Mouse (Mus musculus): ENCODE results near the gene Dctn2. TPM values are rescaled to one million over a fixed set of nuclear protein-coding genes. Genes with fewer than 3 reads are reported as not detected.

Gene Dctn2
- total RNA-seq, 1 experiment from 2014 or later = 104 TPM

DNA sequence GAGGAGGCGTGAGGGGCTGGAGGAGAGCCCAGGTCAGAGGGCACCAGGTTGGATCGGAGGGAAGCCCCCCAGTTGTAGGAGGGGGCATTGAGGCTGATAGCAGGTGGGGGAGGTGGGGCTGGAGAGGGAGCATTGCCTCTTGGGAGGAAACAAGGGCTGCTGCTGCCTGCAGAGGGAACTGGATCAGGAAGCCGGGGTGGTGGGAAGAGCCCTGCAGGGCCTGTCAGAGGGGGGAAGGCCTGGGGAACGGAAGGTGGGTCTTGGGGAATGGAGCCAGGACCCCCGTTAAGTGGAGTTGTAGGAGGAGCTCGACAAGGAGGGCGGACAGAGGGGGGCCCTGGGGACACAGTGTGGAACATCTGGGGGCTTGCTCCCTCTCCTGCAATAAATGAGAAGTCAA, 20.0 kb downstream of the Dctn2 start:
- no peak for ATAC-seq (replicated peaks; ENCODE audit: insufficient number of reproducible peaks, low FRiP score, low TSS enrichment, poor library complexity, severe bottlenecking)

DNA sequence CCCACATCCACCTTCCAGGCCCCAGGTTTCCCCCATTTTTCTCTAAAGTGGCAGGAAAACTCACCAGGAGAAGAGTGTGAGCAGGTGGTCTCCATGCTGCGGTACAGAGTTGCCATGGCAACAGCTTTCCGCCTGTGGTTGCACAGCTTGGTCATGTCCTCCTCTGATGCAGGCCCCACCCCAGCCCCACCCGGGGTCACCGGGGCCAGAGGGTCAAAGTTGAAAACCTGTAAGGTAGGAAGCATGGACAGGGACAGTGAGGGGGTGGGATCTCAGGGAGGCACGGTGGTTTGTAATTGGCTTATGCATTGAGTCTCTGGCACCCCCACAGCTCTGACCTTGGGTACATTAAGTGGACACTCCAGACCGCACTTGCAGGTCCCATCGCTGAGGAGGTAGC, 20.6 kb downstream of the Dctn2 start:
- ATAC-seq (replicated peaks; ENCODE audit: insufficient number of reproducible peaks, low FRiP score, low TSS enrichment, poor library complexity, severe bottlenecking) = no peak

- no peak for ATAC-seq (replicated peaks; ENCODE audit: insufficient number of reproducible peaks, low FRiP score, low TSS enrichment, poor library complexity, severe bottlenecking)
Measured at GRCm38 (mm10) chr10:127287271-127287935, 21.2 kb downstream of the Dctn2 start.

DNA sequence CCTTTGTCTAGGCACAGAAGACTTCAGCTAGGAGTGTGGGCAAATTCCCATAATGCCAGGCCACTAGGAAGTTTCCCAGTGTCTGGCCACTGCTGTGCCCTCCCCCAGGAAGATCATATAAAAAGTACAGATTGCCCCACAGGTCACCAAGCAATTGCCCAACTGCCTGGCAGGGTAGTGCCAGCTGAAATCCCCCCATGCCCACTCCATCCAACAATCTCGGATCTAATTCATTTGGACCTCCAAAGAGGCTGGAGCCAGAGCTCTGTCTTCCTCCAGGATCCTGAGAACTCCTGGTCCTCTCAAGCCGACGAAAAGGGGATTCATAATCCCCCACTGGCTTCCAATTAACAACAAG, 21.7 kb downstream of the Dctn2 start:
- no peak for ATAC-seq (replicated peaks; ENCODE audit: insufficient number of reproducible peaks, low FRiP score, low TSS enrichment, poor library complexity, severe bottlenecking)

GRCm38 (mm10) chr10:127288328-127288799, 22.2 kb downstream of the Dctn2 start:
- ATAC-seq (replicated peaks; ENCODE audit: insufficient number of reproducible peaks, low FRiP score, low TSS enrichment, poor library complexity, severe bottlenecking) = no peak

GRCm38 (mm10) chr10:127288800-127289572, 22.8 kb downstream of the Dctn2 start, which contains the start of gene Mbd6:
Gene Mbd6, minus strand, starts transcription at chr10:127289018.
- ATAC-seq (replicated peaks; ENCODE audit: insufficient number of reproducible peaks, low FRiP score, low TSS enrichment, poor library complexity, severe bottlenecking) = peak; percentile 51

DNA sequence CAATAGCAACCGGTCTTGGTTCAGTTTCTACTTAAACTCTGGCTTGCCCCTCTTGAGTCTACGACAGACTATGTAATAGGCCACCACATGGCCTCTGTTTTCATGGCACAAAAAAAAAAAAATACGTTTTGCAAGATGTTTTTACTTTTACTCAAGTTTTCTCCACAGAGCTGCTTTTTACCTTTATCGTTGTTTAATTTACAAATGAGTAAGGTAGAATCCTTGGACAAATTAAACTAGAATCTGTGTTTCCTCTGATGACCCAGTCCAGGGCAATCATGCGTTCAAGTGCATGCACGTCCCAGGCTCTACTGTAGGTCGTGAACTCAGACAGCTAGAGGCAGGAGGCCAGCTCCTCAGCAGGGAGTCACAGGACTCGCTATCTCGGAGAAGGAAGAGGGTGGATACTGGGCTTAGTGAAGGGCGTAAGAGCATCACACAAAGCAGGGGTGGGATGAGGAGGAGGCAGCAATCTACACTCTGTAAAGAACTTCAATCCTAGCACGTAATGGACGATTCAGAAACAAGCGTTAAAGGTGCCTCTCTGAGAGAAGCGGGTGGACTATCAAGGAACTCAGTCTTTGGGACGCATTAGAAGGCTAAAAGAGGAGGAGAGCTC, 23.5 kb downstream of the Dctn2 start:
- peak; percentile 6; the same call in 1 of the 2 replicates for ATAC-seq (replicated peaks; ENCODE audit: insufficient number of reproducible peaks, low FRiP score, low TSS enrichment, poor library complexity, severe bottlenecking)

DNA sequence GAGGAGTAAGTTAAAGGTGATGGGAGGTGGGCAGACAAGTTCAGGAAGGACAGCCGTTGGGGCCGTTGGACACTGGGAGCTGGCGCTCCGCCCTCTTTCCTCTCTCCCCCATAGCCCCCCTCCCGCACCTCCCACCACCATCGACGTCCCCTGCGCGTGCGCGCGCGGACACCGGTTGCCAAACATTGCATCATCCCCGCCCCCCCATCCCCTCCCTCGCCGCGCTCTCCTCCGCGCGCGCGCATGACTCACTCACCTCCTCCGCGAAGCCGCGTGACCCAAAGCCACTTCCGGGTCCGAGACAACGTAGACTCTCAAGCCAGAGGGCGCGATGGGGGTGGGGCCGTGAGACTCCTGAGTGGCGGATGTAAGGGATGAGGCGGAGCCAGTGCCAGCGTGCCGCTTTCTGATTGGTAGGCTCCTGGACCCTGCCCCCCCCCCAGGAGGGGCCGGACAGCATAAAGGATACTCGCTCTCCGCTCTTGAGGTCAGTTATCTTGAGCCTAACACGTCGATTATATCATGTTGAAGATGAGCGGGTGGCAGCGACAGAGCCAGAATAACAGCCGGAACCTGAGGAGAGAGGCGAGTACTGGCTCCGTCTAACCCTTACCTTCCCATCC, 24.2 kb downstream of the Dctn2 start:
- peak; percentile 79 for ATAC-seq (replicated peaks; ENCODE audit: insufficient number of reproducible peaks, low FRiP score, low TSS enrichment, poor library complexity, severe bottlenecking)

DNA sequence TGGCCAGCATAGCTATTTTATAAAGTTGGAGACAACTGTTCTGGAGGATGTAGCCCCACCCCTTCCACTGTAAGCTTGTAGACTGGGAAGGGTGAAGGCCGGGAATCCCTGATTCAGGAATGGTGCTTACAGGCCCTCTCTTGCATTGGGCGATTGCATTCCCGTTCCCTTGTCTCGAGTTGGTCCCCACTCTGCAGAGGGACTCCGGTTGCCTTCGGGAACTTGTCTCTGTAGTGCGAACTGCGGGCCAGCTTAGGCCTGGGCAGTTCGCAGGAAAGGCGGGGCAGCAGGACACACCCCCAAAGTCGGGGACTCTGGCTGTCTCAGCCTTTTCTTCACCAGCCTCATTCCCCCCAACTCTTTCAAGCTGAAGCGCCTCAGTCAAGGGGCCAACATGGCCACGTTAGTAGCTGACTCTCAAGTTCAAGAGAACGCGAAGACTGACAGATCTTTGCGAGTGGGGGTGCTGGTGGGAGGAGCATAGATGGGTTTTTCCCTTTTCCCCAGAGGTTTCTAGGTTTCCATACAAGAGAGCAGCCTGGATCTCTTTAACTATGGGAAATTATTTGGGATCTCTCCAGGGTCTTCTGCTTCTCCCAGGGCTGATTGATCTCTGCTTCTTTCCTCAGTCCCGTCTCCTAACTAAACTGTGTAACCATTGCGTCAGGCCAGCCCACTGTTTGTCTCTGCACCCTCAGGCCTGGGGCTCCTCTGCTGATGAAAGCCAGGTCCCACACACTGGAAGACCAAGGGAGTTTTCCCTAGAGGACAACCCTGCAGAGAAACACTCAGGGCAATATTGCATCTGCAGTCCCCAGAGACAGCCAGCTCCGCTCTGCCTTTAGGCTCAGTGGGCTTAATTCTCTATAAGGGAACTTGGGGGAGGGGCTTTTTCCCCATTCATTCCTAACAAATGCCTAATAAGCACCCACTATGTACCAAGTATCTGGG, 25.0 kb downstream of the Dctn2 start:
- ATAC-seq (replicated peaks; ENCODE audit: insufficient number of reproducible peaks, low FRiP score, low TSS enrichment, poor library complexity, severe bottlenecking) = no peak; the same call in 1 of the 2 replicates

- no peak for ATAC-seq (replicated peaks; ENCODE audit: insufficient number of reproducible peaks, low FRiP score, low TSS enrichment, poor library complexity, severe bottlenecking)
Measured at GRCm38 (mm10) chr10:127291881-127292638, 25.9 kb downstream of the Dctn2 start.

DNA sequence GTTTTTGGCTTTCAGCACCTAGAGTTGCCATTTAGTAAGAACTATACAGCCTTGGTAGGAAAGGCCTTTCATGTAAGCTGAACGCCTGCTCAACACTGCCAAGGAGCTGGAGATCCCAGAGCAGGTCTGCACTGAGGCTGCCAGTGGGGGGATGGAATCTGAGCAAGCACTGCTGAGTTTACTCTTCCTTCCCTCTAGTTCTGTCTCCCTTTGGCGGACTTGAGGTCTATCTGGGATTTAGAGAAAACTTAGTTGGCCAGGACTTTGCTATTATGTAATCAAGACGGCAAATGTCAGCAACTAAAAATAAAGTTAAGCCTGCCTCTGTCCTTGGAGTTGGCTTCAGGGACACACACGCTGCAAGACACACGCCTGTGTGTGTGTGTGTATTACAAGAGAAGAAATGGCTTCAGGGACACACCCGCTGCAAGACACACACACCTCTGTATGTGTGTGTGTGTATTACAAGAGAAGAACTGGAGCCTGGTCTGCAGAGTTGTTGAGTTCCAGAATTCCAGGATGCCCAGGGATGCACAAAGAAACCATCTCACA, 26.9 kb downstream of the Dctn2 start:
- ATAC-seq (replicated peaks; ENCODE audit: insufficient number of reproducible peaks, low FRiP score, low TSS enrichment, poor library complexity, severe bottlenecking) = no peak

DNA sequence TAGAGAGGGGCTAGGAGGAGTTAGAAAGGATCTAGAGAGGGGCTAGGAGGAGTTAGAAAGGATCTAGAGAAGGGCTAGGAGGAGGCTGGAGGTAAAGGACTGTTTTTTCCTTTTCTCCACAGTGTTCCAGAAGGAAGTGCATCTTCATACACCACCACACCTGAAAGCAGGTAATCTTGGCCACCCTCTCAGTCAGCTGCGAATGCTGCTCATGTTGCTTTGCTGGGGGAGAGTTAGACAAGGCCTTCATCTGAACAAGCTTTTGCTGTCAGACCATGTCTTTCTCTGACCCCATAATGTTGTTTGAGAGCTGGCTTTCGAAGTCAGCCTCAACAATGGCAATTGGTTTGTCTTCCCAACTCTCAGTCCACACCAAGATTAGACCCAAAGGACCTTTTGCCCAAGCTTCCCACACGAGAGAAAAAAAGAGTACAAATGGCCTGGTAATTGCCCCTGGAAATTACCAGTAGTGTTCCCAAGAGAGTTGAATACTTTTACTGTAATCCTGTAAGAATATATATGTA, 27.5 kb downstream of the Dctn2 start:
- no peak for ATAC-seq (replicated peaks; ENCODE audit: insufficient number of reproducible peaks, low FRiP score, low TSS enrichment, poor library complexity, severe bottlenecking)

GRCm38 (mm10) chr10:127294895-127295510, 28.8 kb downstream of the Dctn2 start:
- ATAC-seq (replicated peaks; ENCODE audit: insufficient number of reproducible peaks, low FRiP score, low TSS enrichment, poor library complexity, severe bottlenecking) = no peak

GRCm38 (mm10) chr10:127295986-127296794, 30.0 kb downstream of the Dctn2 start:
- ATAC-seq (replicated peaks; ENCODE audit: insufficient number of reproducible peaks, low FRiP score, low TSS enrichment, poor library complexity, severe bottlenecking) = no peak

DNA sequence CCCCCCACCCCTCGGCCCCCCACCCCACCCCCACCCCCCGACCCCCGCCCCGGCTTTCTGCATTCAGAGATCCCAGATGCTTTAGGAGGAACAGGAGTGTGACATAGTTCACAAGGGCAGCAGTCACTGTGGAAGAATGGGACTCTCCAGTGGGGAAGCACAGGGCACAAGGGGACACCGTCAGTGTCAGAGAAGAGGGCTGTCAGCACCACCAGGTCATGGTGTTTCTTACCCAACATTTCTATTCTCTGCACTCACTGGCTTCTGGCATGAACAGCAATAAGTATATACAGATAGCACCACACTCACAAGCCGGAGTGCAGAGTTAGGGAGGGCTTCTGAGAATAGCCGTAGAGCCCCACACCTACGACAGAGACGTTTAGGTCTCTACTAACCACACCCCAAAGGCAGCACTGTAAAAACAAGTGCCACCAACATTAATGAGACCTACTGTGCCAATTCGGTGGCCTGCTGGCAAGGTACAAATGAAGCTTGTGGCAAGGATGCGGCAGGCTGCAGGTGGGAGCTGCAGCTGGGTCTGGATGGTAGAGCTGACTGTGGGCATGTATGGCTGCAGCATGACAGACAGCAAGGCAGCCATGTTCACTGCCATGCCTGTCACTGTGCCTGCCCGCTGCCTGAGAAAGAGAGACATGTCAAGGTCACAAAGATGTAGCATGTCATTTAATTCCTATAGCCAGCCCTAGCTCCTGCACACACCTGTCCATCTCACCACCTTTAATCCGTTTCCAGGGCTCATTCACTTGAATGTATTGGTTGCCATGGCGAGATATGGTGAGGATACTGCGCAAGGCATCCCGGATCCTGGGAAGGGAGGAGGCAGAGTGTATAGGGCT, 31.1 kb downstream of the Dctn2 start:
- no peak for ATAC-seq (replicated peaks; ENCODE audit: insufficient number of reproducible peaks, low FRiP score, low TSS enrichment, poor library complexity, severe bottlenecking)

Measured in monocyte, adult 5-6 weeks (primary cell).